Mouse (Mus musculus) cortical plate, adult 2 months (tissue): ENCODE measurements around the gene Slc25a48.

Source experiments
- CTCF ChIP-seq: fragments of 200-500 bp; IDR thresholded peaks from 2 replicates; pipeline ENCODE4 v1.5.1; 2011; ENCODE audit warnings: mild to moderate bottlenecking, control low read depth, low read length; ENCODE audit not compliant: insufficient read depth; ENCODE audit errors: extremely low read depth
- POLR2A ChIP-seq: fragments of 200-500 bp; IDR thresholded peaks from 2 replicates; pipeline ENCODE4 v1.6.1; 2011; ENCODE audit warnings: mild to moderate bottlenecking, low read length, control low read depth; ENCODE audit not compliant: insufficient read depth; ENCODE audit errors: extremely low read depth

DNA sequence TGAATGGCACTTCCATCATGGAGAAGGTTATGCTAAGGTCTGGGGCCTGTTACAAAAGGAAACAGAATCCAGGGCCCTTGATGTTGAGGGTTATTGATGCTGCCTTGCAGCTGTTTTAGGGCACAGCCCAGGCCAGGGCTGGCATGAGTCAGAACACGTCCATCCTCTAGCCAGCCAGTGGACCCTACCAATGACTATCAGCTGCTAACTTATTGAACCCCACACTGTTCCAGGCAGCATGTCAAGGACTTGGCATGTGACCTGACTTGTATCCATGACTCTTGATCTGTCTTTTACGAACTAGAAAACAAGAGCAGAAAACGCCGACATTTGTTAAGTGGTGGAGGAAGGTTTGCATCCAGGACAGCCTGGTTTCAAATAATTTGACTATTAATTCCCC is 24.6 kb downstream of the Slc25a48 start:
- TF ChIP-seq POLR2A (no peak), CTCF (no peak)
